Mouse (Mus musculus) embryonic facial prominence, embryonic 13.5 days (tissue): ENCODE measurements around the gene Nrxn1. TPM values are rescaled to one million over a fixed set of nuclear protein-coding genes. Genes with fewer than 3 reads are reported as not detected.
"Not testable (repeated sequence)": the region's sequence is repeated elsewhere in the genome, so short reads cannot be mapped to it uniquely, and the experiment has no call there.

ENCODE experiments used
- ATAC-seq: fragments of 200-750 bp; cut with Nextera tagmentation; 2 replicates; pipeline ENCODE4 v1.8.0; 2017; ENCODE audit warnings: low read depth; ENCODE audit not compliant: insufficient number of reproducible peaks, insufficient read depth, low FRiP score, low TSS enrichment
- H3K27ac ChIP-seq: fragments of 300-500 bp; sonication (generic); 2 replicates; pipeline ENCODE4 v1.5.1; 2015; ENCODE audit warnings: moderate library complexity, mild to moderate bottlenecking, inconsistent platforms
- H3K27me3 ChIP-seq: fragments of 300-500 bp; sonication (generic); 2 replicates; pipeline ENCODE4 v1.6.1; 2015; ENCODE audit warnings: mild to moderate bottlenecking, inconsistent platforms
- H3K36me3 ChIP-seq: fragments of 300-500 bp; sonication (generic); 2 replicates; pipeline ENCODE4 v1.6.1; 2015; ENCODE audit warnings: mild to moderate bottlenecking, inconsistent platforms
- H3K4me1 ChIP-seq: fragments of 300-500 bp; sonication (generic); 2 replicates; pipeline ENCODE4 v1.6.1; 2015; ENCODE audit warnings: inconsistent platforms
- H3K4me2 ChIP-seq: fragments of 300-500 bp; sonication (generic); 2 replicates; pipeline ENCODE4 v1.6.1; 2015; ENCODE audit warnings: moderate library complexity, mild to moderate bottlenecking, inconsistent platforms
- H3K4me3 ChIP-seq: fragments of 300-500 bp; sonication (generic); 2 replicates; pipeline ENCODE4 v1.5.1; 2015; ENCODE audit warnings: mild to moderate bottlenecking, inconsistent platforms
- H3K9ac ChIP-seq: fragments of 300-500 bp; sonication (generic); 2 replicates; pipeline ENCODE4 v1.6.1; 2015; ENCODE audit warnings: mild to moderate bottlenecking, inconsistent platforms
- H3K9me3 ChIP-seq: fragments of 300-500 bp; sonication (generic); 2 replicates; pipeline ENCODE4 v1.6.1; 2016; ENCODE audit warnings: inconsistent platforms
- WGBS: fragments of 180-500 bp; shearing (Covaris S2); methylation state at CpG from one replicate; pipeline ENCODE4 v1.1.7; 2015; ENCODE audit warnings: mixed read lengths; 5-methylcytosine and 5-hydroxymethylcytosine counted together
- polyA plus RNA-seq: library from polyadenylated mRNA; unstranded; fragments of >200 nt; fragmentation: Nextera tagmentation; extraction: Ambion mirVana; gene quantifications from 2 replicates; pipeline ENCODE4 v1.2.1, GENCODE M21; 2015

Nrxn1 gene
- polyA plus RNA-seq, 1 experiment from 2014 or later: 10.3 TPM

DNA sequence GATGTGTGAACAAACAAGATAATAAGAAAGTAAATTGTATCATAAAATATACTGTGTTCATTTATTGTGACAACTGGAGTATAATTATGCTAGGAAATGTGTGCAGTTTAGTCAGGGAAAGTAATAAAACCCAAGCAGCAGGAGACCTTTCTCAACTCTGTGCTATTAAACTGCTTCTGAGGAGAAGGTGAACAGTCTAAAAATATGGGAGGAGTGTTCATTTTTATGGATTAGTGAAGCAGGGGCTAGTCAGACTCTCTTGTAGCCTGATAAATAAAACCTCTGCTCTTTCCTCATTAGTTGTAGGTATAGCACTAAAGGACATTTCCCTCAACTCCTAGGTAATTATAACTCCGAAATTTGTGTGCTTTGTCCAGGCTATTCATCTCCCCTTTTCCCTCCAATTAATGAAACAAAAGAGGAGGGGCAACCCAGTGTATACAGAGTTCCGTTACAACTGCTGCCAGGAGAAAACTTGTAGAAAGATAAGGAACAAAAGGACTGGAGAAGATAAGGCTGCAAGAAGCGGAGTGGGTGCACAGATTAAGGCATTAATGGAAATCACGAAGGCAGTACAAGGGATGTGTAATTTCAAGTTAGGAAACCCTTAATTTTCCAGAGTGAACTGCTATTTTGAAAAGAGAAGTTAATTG lies 548.8 kb downstream of the Nrxn1 start:
- no peak overlapping the region for H3K9ac ChIP-seq
- no peak for ATAC-seq
- 61% methylated on average over 4 of the region's 4 CpGs for WGBS

DNA sequence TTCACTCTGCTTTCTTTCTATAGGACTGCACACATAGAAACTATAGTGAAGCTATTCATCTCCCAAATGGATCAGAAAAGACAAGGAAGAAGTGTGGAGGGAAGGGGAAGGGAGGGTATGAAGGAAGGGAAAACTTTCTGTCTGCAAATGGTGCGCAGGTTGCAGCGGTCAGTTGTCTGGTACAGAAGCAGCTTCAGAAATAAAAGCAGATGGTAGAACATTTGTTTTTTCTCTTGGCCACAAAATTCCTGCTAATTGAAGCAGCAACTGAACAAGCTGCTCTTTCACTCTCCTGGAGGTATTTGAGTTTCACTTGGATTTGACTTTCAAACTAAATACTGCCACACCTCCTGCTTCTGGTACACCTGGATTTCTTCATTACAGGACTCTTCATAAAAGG lies 561.4 kb downstream of the Nrxn1 start:
- Histone ChIP-seq H3K4me3 (no peak overlapping the region), H3K36me3 (no peaks in the 10 kb centered on the region), H3K27me3 (no peaks in the 10 kb centered on the region), H3K9ac (no peak overlapping the region), H3K4me1 (no peaks in the 10 kb centered on the region), H3K9me3 (no peaks in the 10 kb centered on the region), H3K4me2 (no peak overlapping the region), H3K27ac (no peak overlapping the region)
- whole genome bisulfite sequencing: 79% methylated on average over 2 of the region's 2 CpGs
- no peak for ATAC-seq

More for the DNA sequence above, 548.8 kb downstream of the Nrxn1 start:
- no peaks in the 10 kb centered on the region for H3K4me1 ChIP-seq
- no peaks in the 10 kb centered on the region for H3K9me3 ChIP-seq
- no peak overlapping the region for H3K4me3 ChIP-seq
- H3K27ac ChIP-seq: no peak overlapping the region
- no peak overlapping the region for H3K4me2 ChIP-seq
- no peaks in the 10 kb centered on the region for H3K36me3 ChIP-seq
- no peaks in the 10 kb centered on the region for H3K27me3 ChIP-seq

DNA sequence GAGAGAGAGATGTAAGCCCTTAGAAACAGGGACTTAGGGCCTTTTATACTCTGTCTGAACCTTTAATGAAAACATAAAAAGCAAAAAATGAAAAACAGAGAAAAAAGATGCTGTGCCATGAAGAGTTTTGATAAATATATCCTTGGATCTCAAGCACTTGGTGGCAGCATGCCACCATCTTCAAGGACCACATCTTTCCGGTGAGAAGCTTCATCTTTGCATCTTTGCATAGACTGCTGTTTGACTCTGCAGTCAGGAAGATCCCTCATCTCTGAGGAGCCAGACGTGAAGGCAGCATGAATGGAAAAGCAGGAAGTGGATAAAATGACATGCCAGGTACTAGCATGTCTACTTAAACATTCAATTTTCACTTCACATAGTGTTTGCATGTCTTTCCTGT lies 586.8 kb downstream of the Nrxn1 start:
- Histone ChIP-seq H3K36me3 (no peaks in the 10 kb centered on the region), H3K9ac (no peak overlapping the region), H3K4me2 (no peak overlapping the region), H3K27ac (no peak overlapping the region), H3K27me3 (no peaks in the 10 kb centered on the region), H3K4me1 (no peaks in the 10 kb centered on the region), H3K9me3 (no peaks in the 10 kb centered on the region), H3K4me3 (no peak overlapping the region)
- ATAC-seq: no peak
- 59% methylated on average over 2 of the region's 2 CpGs for WGBS

DNA sequence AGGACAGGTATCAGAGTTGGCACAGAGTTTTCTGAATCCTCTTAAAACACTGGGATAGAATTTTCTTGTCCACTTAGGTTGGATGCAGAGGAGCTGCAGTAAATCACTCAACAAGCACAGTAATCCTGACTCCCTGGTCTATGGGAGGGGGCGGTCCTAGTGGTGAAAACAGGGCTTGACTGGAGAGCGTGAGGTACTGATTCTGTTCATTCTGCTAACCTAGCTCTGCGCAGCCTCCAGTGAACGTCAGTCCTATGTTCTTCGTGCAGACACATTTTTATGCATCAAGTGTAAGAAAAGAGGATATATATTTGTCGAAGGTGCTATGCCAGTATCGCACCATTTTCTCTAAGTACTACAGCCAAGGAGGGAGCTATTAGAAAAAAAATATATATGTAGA lies 588.9 kb downstream of the Nrxn1 start:
- 70% methylated on average over 7 of the region's 7 CpGs for WGBS
- H3K4me1 ChIP-seq: not testable (repeated sequence)

DNA sequence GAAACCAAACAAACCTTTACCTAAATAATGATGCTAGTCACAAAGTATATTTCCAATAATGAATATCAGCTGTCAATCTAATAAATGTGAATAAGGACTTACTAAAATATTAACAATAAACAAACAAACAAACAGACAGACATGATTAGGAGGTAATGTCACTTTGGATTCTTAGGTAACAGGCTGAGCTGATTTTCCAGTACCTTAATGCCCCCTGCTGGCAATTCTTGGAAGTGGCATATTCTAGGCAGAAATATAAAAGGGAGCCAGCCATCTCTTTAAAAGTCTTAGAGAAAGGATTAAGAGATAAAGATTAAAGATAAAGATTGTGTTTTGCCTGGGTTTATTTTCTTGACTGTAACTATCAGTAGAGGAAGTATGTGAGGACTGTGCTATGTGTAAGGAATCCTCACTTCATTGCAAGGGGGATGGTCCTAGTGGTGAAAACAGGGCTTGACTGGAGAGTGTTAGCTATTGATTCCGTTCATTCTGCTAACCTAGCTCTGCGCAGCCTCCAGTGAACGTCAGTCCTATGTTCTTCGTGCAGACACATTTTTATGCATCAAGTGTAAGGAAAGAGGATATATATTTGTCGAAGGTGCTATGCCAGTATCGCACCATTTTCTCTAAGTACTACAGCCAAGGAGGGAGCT lies 591.7 kb downstream of the Nrxn1 start:
- no peak overlapping the region for H3K4me3 ChIP-seq
- WGBS: 48% methylated on average over 6 of the region's 6 CpGs
- H3K36me3 ChIP-seq: no peaks in the 10 kb centered on the region
- no peaks in the 10 kb centered on the region for H3K27me3 ChIP-seq
- H3K27ac ChIP-seq: no peak overlapping the region
- ATAC-seq: no peak
- H3K4me2 ChIP-seq: no peak overlapping the region
- no peaks in the 10 kb centered on the region for H3K4me1 ChIP-seq
- no peak overlapping the region for H3K9ac ChIP-seq
- no peaks in the 10 kb centered on the region for H3K9me3 ChIP-seq

More for the DNA sequence above, 588.9 kb downstream of the Nrxn1 start:
- ATAC-seq, H3K4me3 ChIP-seq, H3K4me2 ChIP-seq, H3K36me3 ChIP-seq, H3K27me3 ChIP-seq, H3K9me3 ChIP-seq, H3K27ac ChIP-seq, H3K9ac ChIP-seq: not testable (repeated sequence)

DNA sequence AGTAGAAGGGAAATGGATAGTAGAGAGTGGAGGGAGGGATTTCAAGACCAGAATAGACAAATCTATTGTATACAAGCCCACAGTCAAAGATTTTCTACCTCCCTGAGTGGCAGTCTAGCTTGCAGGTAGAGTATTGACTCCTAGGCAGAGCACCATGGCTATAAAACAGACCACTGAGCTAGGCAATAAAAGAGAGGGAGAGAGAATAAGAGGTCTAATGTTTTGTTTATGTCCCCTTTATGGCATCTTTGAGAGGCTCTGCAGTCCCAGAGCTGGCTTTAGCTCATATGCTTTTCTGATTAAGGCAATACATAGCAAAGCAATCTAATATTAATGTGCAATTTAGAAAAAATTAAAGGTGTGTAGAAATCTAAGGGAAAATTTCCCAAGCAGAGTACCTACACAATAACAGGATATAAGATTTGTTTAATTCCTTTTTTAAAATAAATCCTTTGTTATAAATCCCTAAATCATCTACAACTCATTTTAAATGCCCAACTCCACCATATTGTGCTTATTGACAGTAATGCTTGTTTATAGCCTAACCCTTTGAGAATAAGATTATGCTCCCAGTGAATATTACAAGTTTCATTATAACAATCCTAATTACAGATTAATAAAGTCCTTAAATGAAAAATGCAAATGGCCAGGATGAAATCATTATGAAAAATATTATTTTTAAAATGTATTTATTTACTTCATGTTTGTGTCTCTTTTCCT lies 613.2 kb downstream of the Nrxn1 start:
- H3K4me2 ChIP-seq: no peak overlapping the region
- no peak overlapping the region for H3K9ac ChIP-seq
- H3K9me3 ChIP-seq: no peaks in the 10 kb centered on the region
- H3K36me3 ChIP-seq: no peaks in the 10 kb centered on the region
- H3K4me1 ChIP-seq: no peaks in the 10 kb centered on the region
- H3K4me3 ChIP-seq: no peak overlapping the region
- ATAC-seq: no peak
- H3K27ac ChIP-seq: no peak overlapping the region
- no peaks in the 10 kb centered on the region for H3K27me3 ChIP-seq

DNA sequence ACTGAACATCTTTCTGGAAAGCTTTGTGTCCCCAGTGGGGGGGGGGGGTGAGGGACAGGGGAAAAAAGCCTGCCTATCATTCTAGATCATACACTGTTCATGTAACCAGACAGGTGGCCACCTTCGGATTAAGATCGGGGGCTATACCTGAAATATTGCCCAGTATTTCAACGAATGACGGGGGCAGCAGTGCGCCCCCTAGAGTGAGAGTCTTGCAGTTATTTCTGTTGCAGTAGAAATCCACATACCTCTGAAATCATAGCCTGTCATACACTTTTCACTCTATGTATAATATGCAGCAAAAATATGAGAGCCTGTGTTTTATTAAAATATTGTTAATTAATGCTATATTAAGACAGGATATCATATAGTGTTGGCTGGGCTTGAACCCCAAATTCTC lies 636.1 kb downstream of the Nrxn1 start:
- H3K4me2 ChIP-seq: no peak overlapping the region
- no peak overlapping the region for H3K27ac ChIP-seq
- H3K36me3 ChIP-seq: no peaks in the 10 kb centered on the region
- peaks cover 52% of the 10 kb centered on the region for H3K27me3 ChIP-seq
- peaks cover 8% of the 10 kb centered on the region for H3K4me1 ChIP-seq
- no peaks in the 10 kb centered on the region for H3K9me3 ChIP-seq
- WGBS: 25% methylated on average over 5 of the region's 5 CpGs
- no peak overlapping the region for H3K4me3 ChIP-seq
- ATAC-seq: no peak
- no peak overlapping the region for H3K9ac ChIP-seq

DNA sequence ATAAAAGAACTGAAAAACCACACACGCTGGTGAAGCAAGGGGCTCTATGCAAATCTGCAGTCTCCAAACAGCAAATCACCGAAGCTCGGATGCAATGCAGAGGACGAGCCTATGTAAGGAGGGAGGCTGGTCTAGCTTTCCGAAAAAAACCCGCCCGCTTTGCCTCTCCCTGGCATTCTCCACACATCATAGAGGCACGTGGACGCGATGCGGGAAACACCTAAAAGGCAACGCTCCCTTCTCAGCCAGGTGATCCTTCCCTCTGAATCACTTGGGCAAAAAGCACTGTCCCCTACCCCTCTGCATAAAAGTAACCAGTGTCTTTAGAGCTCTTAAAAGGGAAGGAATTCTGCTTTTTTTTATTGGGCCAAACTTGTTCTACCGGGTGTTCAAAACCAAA lies 637.0 kb downstream of the Nrxn1 start:
- Histone ChIP-seq H3K9me3 (no peaks in the 10 kb centered on the region), H3K4me2 (peak overlapping the region; percentile 95), H3K27ac (no peak overlapping the region), H3K4me1 (peaks cover 8% of the 10 kb centered on the region), H3K27me3 (peaks cover 52% of the 10 kb centered on the region), H3K36me3 (no peaks in the 10 kb centered on the region), H3K4me3 (peak overlapping the region; percentile 55), H3K9ac (0 out of 2 replicates have a peak overlapping the region, but pooled peaks have one; percentile 70)
- 1% methylated on average over 13 of the region's 13 CpGs for WGBS
- 0 out of 2 replicates have a peak, but pooled peaks have one; percentile 49 for ATAC-seq

DNA sequence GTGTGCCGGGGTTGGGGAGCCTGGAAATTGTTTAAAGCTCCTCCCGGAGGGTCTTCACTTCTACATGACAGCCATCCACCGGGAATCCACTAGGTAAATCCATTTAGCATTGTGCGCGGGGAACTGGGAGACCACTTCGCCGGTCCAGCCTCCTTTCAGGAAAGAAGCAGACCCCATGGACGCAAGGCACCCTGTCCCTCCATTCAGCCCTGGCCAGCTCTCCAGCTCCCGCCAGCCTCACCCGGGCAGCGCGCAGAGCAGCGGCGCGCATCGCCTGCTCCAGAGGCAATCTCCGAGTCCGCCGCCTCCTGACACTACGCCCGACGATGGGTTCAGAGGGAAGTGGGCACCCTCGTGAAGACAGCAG lies 637.5 kb downstream of the Nrxn1 start:
- Histone ChIP-seq H3K4me2 (peak overlapping the region; percentile 95), H3K9ac (peak overlapping the region; percentile 70), H3K36me3 (no peaks in the 10 kb centered on the region), H3K4me1 (peaks cover 8% of the 10 kb centered on the region), H3K4me3 (peak overlapping the region; percentile 55), H3K9me3 (no peaks in the 10 kb centered on the region), H3K27me3 (peaks cover 52% of the 10 kb centered on the region), H3K27ac (no peak overlapping the region)
- WGBS: under 1% methylated on average over 23 of the region's 23 CpGs
- ATAC-seq: no peak

DNA sequence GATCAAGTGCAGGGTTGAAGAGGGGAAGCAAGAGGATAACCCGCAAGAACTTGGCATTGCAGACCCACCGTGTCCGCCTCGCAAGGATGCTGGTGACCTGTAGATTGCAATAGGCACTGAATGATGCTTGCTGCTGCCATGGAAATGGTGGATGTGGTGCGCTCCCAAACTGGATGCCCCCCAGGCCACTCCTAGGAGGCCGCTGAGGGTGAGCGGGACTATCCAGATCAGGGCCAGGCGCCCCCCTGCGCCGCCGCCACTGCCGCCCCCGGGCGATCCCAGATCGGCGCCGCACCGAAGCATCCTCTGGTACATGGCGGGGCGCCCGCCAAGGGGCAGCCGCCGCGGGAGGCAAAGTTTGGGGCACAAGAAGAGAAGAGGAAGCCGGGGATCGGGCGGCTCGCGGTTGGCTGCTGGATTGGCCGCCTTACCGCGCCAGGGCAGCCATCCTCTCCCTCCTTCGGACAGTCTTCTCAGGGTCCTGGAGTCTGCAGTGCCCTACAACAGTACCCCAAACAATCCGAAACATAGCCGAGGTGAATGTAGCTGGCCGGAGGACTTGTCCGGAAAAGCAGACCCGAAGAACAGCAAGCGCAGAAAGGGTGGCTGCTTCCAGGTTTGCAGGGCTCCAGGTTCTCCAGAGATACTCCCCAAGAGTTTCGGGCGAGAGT lies 638.0 kb downstream of the Nrxn1 start:
- no peak overlapping the region for H3K27ac ChIP-seq
- H3K27me3 ChIP-seq: peaks cover 52% of the 10 kb centered on the region
- peak overlapping the region; percentile 95 for H3K4me2 ChIP-seq
- peaks cover 8% of the 10 kb centered on the region for H3K4me1 ChIP-seq
- peak overlapping the region; percentile 70 for H3K9ac ChIP-seq
- H3K36me3 ChIP-seq: no peaks in the 10 kb centered on the region
- H3K9me3 ChIP-seq: no peaks in the 10 kb centered on the region
- H3K4me3 ChIP-seq: peak overlapping the region; percentile 55
- ATAC-seq: peak; percentile 29; the same call in 1 of the 2 replicates
- under 1% methylated on average over 41 of the region's 41 CpGs for WGBS

DNA sequence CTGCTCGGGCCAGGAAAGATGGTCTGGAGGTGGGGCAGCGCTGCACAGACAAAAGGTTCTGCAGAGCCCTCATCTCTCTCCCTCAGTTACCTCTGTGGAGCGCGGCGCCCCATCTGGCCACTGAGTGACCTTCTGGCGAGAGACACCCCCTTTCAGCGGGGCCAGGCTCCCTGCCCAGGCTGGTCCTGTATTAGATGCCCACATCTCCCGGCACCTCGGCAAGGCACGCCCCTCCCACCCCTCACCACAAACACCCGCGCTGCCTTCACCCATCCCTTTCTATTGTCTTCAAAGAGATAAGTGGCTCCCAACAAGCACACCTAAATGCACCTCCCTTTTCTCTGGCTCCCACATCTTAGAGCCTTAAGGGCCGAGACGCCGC lies 638.5 kb downstream of the Nrxn1 start:
- Histone ChIP-seq H3K27ac (no peak overlapping the region), H3K36me3 (no peaks in the 10 kb centered on the region), H3K9ac (peak overlapping the region; percentile 70), H3K9me3 (no peaks in the 10 kb centered on the region), H3K4me3 (peak overlapping the region; percentile 55), H3K27me3 (peaks cover 52% of the 10 kb centered on the region), H3K4me1 (peaks cover 8% of the 10 kb centered on the region), H3K4me2 (peak overlapping the region; percentile 95)
- WGBS: 3% methylated on average over 15 of the region's 15 CpGs
- no peak for ATAC-seq
